Mouse (Mus musculus): ENCODE measurements around the gene Gadl1. TPM values are rescaled to one million over a fixed set of nuclear protein-coding genes. Genes with fewer than 3 reads are reported as not detected.

Gene Gadl1
- polyA plus RNA-seq, 1 experiment, result 0.04 TPM

DNA sequence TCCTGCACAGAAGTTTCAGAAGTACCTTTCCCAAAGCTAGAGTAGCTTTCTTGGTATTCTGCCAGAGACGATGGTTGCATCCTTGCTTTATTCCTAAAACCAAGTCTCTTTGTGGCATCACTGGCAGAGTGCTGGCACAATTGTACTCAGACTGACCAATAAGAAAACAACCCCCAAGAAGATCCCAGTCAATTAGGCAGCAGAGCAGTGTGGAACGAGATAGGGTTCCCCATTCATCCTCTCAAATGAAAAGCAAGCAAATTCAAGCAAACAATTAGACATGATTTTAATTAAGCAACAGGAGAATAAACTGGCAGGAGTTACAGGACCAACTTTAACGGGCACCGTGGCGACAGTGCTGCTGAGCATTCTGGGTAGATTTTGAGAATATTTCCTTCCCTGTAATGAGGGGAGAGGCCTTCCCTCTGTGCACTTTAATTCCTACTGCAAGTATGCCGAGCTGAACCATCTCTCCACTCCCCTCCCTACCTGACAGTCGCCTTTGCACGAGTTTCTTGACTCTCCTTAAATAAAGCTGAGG, 209.1 kb downstream of the Gadl1 start:
- TF ChIP-seq CTCF (IDR thresholded peaks at IDR 0.05; ENCODE audit: borderline replicate concordance, extremely low read depth, insufficient read depth, insufficient read length), result no peak
- peak; percentile 76 for DNase-seq (ENCODE audit: low read depth)

DNA sequence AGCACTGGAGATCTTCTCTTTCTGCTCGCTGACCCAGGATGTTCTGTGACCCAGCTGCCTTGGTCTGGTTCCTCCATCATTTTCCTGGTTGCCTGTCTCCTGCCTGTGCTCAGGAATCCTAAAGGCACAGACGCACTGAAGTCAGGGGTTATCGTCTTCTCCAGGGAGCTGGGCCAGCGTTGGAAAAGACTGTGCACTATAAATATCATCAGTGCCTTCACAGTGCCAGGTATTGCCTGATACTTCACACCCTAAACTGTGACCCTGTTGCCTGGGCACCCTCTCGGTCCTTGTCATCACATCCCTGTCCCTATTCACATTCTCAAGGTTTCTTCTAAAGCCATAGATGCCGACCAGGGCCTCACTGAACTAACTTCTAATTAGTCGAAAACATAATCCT, 210.7 kb downstream of the Gadl1 start:
- no peak for DNase-seq (ENCODE audit: low read depth)
- TF ChIP-seq POLR2A (IDR thresholded peaks at IDR 0.05; ENCODE audit: borderline replicate concordance, extremely low read depth, insufficient read depth, insufficient read length, poor library complexity, severe bottlenecking) (no peak), CTCF (IDR thresholded peaks at IDR 0.05; ENCODE audit: borderline replicate concordance, extremely low read depth, insufficient read depth, insufficient read length) (no peak)

DNA sequence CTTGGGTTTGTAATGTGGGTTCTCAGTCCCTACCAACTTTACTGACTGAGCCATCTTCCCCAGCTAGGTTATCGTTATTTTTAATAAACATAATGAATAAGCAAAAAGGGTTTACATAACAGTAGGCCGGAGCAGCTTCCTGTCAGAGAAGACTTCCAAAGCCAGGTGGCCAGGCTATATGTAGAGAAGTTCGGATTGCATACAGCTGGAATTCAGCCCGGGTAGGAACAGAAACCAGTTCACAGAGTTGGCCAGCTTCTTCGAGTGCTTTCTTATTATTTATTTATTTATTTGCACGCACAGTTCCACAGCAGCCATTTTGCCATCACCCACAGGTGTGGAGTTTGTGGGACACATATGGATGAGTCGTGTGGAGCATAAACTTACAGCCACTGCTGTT, 212.2 kb downstream of the Gadl1 start:
- TF ChIP-seq POLR2A (IDR thresholded peaks at IDR 0.05; ENCODE audit: borderline replicate concordance, extremely low read depth, insufficient read depth, insufficient read length, poor library complexity, severe bottlenecking), result no peak
- no peak for TF ChIP-seq CTCF (IDR thresholded peaks at IDR 0.05; ENCODE audit: borderline replicate concordance, extremely low read depth, insufficient read depth, insufficient read length)

DNA sequence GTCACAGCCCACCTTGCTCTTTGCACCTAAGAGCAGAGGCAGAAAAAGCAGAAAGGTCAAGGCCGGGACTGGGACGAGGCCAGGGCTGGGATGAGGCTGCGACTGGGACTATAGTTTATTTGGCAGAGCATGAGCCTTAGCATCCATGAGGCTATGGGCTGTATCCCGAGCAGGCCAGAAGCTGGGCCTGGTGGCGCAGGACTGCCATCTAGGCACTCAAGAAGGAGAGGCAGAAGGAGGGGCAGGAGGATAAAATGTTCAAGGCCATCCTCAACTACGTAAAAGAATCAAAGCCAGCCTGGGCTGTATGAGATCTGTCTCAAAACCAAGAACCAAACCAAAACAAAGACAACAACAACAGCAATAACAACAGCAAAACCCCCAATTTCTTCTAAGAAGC, 213.3 kb downstream of the Gadl1 start:
- DNase-seq (ENCODE audit: low read depth), result no peak
- TF ChIP-seq CTCF (IDR thresholded peaks at IDR 0.05; ENCODE audit: borderline replicate concordance, extremely low read depth, insufficient read depth, insufficient read length) (no peak), POLR2A (IDR thresholded peaks at IDR 0.05; ENCODE audit: borderline replicate concordance, extremely low read depth, insufficient read depth, insufficient read length, poor library complexity, severe bottlenecking) (no peak)

More for the DNA sequence above, 212.2 kb downstream of the Gadl1 start:
- DNase-seq (ENCODE audit: low read depth), result no peak

DNA sequence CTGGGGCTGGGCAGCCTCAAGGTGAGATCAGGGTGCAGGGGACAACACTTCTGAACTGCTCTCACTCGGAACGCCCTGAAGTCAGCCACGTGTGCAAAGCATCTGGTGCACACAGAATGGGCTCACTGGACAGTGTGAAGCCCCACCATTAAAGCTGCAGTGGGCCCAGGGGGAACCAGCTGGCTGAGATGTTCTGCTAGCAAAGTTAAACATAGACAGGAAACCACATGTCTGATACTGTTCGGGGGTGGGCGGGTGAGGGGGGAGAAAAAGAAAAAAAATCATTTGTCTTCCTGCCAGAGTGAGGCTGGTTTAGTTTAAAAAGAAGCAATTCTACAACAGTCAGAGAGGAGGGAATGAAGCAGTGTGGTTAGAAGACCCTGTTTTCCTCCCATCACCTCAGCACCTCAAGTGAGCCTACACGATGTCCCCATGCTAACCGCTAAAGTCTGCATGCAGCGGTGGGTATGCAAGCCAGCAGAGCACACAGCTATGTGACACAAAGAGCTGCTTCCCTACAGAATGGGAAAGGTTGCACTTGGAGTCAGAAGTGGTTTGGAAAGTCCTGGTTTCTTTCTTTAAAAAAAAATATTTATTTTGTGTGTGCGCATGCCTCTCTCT, 213.8 kb downstream of the Gadl1 start:
- no peak for TF ChIP-seq POLR2A (IDR thresholded peaks at IDR 0.05; ENCODE audit: borderline replicate concordance, extremely low read depth, insufficient read depth, insufficient read length, poor library complexity, severe bottlenecking)
- TF ChIP-seq CTCF (IDR thresholded peaks at IDR 0.05; ENCODE audit: borderline replicate concordance, extremely low read depth, insufficient read depth, insufficient read length), result no peak

More for the DNA sequence above, 213.8 kb downstream of the Gadl1 start:
- no peak for DNase-seq (ENCODE audit: low read depth)

All from brain, embryonic 14.5 days (tissue).